Mouse (Mus musculus) kidney, adult 2 months (tissue): ENCODE results near the gene Mdk.

Experiments used
- CTCF ChIP-seq: fragments of 200-500 bp; conservative IDR thresholded peaks from 2 replicates; pipeline ENCODE4 v1.5.1; 2011; ENCODE audit warnings: low read depth, mild to moderate bottlenecking, control low read depth, low read length, moderate library complexity, mixed read lengths; ENCODE audit not compliant: insufficient read depth, insufficient read length
- POLR2A ChIP-seq: fragments of 200-500 bp; IDR thresholded peaks from one replicate; pipeline ENCODE4 v1.6.1; 2011; ENCODE audit warnings: low read depth, low read length, control low read depth

- peak; percentile 81 for TF ChIP-seq CTCF
- no peak for TF ChIP-seq POLR2A
Measured at GRCm38 (mm10) chr2:91963443-91963932, 31.4 kb upstream of the Mdk start.
